Comparison of ENCODE assay signal across 12 mouse cellular contexts in genomic region chr16:30542826-30543225, GRCm38 (mm10).
"Had no signal": no experiment of that assay in that cellular context is flagged by ENCODE, and none has a peak within 500 bp of the region (broad histone marks: within the 10 kb centered on the region; RNA-seq: fewer than 3 reads in every experiment).

No protein-coding gene starts in this region.

- H3K27ac ChIP-seq: layer of hippocampus, adult 2 months; liver, embryonic 15.5 days; midbrain, embryonic 13.5 days; stomach, embryonic 15.5 days had no signal

- H3K36me3 ChIP-seq: liver, embryonic 15.5 days; stomach, embryonic 15.5 days had no signal

- H3K9me3 ChIP-seq: limb, embryonic 10.5 days; liver, embryonic 15.5 days; midbrain, embryonic 13.5 days; stomach, embryonic 15.5 days had no signal

- H3K4me2 ChIP-seq: liver, embryonic 11.5 days; liver, embryonic 15.5 days; midbrain, embryonic 13.5 days; stomach, embryonic 15.5 days had no signal

- H3K4me1 ChIP-seq: stomach, embryonic 15.5 days had no signal

- H3K4me3 ChIP-seq: layer of hippocampus, adult 2 months; limb, embryonic 10.5 days; liver, embryonic 15.5 days; midbrain, embryonic 13.5 days; stomach, embryonic 15.5 days had no signal

- DNase-seq: kidney, postnatal 10 days; kidney, postnatal 4 days; lung, adult 2 months; lung, postnatal 10 days; right cerebral cortex, postnatal 14 days; thymus, postnatal 4 days had no signal

- H3K27me3 ChIP-seq: midbrain, embryonic 13.5 days; stomach, embryonic 15.5 days had no signal

- ATAC-seq: midbrain, embryonic 13.5 days had no signal

- H3K9ac ChIP-seq: liver, embryonic 15.5 days; midbrain, embryonic 13.5 days; stomach, embryonic 15.5 days had no signal
